Mouse (Mus musculus) spleen, adult 2 months (tissue): Measurements from ENCODE around the gene Arrb1.

Source experiments
- CTCF ChIP-seq: fragments of 200-500 bp; IDR thresholded peaks from 2 replicates; pipeline ENCODE4 v1.5.1; 2011; ENCODE audit warnings: mild to moderate bottlenecking, inconsistent platforms; ENCODE audit not compliant: insufficient read depth, insufficient read length, insufficient replicate concordance; ENCODE audit errors: extremely low read depth
- POLR2A ChIP-seq: fragments of 200-500 bp; IDR thresholded peaks from 2 replicates; pipeline ENCODE4 v1.6.1; 2011; ENCODE audit warnings: low read depth, low read length, inconsistent platforms

DNA sequence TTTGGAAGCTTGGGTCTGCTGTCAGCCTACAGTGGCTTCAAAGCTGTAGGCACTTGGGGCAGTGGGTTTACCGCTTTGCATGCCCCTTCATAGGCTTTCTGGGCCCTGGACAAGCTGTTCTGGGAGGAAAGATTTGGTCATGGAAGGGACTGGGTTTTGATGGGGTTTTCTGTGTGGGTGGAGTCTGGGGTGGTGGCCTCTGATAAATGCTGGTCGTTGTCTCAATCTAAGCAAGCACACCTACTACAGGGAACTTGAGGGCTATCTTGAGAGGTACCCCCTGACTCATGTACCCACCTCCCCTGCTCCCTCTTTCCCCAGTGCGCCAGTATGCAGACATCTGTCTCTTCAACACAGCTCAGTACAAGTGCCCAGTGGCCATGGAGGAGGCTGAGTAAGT, 57.4 kb downstream of the Arrb1 start:
- TF ChIP-seq CTCF (no peak), POLR2A (no peak)
